Mouse (Mus musculus): ENCODE measurements around the gene Btk. TPM values are rescaled to one million over a fixed set of nuclear protein-coding genes. Genes with fewer than 3 reads are reported as not detected.
A peak's percentile ranks its signal among the peaks of the same experiment; 100 is the strongest.

Gene Btk
- 43.9 and 79.4 TPM in 2 replicates for polyA plus RNA-seq (2011; ENCODE audit: insufficient read depth, insufficient read length, low replicate concordance, missing spikeins)

DNA sequence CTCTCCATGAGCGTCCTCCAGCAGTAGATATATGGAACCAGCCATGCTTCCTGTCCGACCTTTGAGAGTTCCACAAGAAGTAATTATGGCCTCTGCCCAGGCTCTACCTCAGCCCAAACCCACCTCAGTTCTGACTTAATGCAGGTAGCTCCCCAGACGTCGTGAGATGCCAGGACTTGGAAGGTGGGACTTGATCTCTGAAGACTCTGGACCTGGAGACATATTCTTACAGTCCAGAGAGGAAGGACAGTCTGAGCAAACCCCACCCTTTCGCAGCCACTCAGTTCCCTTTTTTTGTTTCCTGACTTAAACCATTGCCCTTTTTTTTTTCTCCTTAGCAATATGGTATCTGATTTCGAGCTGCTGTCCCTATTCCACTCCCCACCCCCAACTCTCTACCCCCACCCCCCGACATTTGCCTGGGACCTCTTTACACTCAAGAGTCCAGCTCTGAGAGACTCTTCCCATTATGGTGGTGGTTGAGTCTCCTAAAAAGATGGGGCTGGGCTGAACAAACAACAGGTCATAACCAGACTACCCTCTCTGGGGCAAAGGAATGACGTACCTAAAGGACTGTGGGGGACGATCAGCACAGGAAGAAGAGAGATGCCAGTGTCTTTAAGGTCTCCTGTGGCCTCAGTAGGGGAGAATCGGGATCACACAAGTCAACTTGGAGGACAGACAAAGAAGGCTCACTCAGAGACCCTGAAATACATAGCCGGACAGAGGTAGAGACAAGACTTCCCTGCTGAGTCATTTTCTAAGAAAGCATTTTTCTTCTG lies at the start of gene Btk:
Gene Btk, minus strand, starts transcription at position 683 of the 782 bp plus-strand sequence.
- peak within 1 kb of the TSS; percentile 89 for H3K27ac ChIP-seq (ENCODE audit: control insufficient read depth, insufficient read depth, low read depth, low read length, poor library complexity)
- 16% methylated on average over 11 of the region's 11 CpGs for WGBS
- H3K4me1 ChIP-seq (ENCODE audit: control insufficient read depth, insufficient read depth, low read length), result no peaks in the 10 kb centered on the region; the same call in 1 of the 2 replicates
- TF ChIP-seq POLR2A (IDR thresholded peaks at IDR 0.05; ENCODE audit: borderline replicate concordance, control insufficient read depth, low read depth, low read length) (no peak), CTCF (IDR thresholded peaks at IDR 0.05; ENCODE audit: control insufficient read depth, insufficient read depth, low read length) (no peak)
- peak within 1 kb of the TSS; percentile 86 for H3K4me3 ChIP-seq (replicated peaks; ENCODE audit: control insufficient read depth, low read depth, low read length)

DNA sequence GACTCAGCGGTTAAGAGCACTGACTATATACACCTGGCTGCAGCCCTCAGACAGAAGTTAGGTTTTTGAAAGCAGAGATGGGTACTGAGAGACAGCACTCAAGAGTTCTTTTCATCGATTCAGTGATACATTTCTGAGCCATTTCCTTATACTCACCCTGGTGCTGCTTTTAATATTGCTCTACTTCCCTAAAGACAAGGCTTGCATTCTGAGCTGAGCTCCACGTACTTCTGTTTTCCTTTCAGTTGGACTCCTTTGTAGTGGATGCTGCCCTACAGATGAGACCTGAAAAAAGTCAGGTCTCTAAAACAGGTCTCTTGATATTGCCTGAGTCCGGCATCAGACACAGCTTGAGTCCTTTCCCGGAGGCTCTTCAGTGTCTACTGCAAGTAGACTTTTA lies 49.3 kb upstream of the Btk start:
- TF ChIP-seq CTCF (IDR thresholded peaks at IDR 0.05; ENCODE audit: control insufficient read depth, insufficient read depth, low read length) (no peak), POLR2A (IDR thresholded peaks at IDR 0.05; ENCODE audit: borderline replicate concordance, control insufficient read depth, low read depth, low read length) (no peak)
- 62% methylated on average over 5 of the region's 5 CpGs for WGBS
- Histone ChIP-seq H3K4me3 (replicated peaks; ENCODE audit: control insufficient read depth, low read depth, low read length) (no peak overlapping the region), H3K27ac (ENCODE audit: control insufficient read depth, insufficient read depth, low read depth, low read length, poor library complexity) (no peak overlapping the region), H3K4me1 (ENCODE audit: control insufficient read depth, insufficient read depth, low read length) (no peaks in the 10 kb centered on the region)

DNA sequence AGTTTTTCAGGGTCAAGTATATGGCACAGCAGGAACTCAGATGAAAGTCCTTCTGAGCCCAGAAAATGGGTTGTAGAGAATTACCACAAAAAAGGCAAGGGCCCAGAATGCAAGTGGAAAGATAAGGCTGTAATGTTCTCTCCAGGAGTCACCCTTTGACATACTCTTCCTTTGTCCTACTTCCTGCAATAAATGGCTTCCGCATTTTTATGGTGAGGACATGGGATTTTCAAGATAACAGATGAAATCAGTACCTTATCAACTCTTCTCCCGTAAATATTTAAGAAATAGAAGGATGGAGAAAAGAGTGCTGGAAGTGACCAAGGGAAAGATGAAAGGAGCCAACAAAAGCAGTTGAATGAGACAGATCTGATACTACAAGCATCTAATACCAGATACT lies 44.8 kb upstream of the Btk start:
- no peak overlapping the region for H3K27ac ChIP-seq (ENCODE audit: control insufficient read depth, insufficient read depth, low read depth, low read length, poor library complexity)
- no peaks in the 10 kb centered on the region for H3K4me1 ChIP-seq (ENCODE audit: control insufficient read depth, insufficient read depth, low read length)
- no peak for TF ChIP-seq POLR2A (IDR thresholded peaks at IDR 0.05; ENCODE audit: borderline replicate concordance, control insufficient read depth, low read depth, low read length)
- TF ChIP-seq CTCF (IDR thresholded peaks at IDR 0.05; ENCODE audit: control insufficient read depth, insufficient read depth, low read length), result no peak
- no peak overlapping the region for H3K4me3 ChIP-seq (replicated peaks; ENCODE audit: control insufficient read depth, low read depth, low read length)
- 62% methylated on average over 2 of the region's 2 CpGs for WGBS

DNA sequence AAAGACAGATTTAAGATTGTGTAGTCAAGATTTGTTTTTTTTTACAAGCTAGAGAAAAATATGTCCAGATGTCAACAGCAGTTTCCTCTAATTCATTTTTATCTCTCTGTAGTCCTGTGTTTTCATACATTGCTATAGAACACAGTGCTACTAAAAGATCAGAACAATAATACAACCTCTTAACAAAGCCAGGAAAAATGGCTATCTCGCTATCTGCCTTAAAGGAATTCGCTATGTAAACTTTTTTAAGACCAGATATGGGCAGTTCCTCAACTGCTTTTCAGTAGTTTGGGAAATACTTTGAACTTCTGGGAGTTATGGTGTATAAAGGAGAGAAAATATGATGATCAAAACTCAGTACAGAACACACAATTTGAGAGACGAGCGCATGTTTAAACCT lies 40.0 kb upstream of the Btk start:
- no peak overlapping the region for H3K4me3 ChIP-seq (replicated peaks; ENCODE audit: control insufficient read depth, low read depth, low read length)
- no peaks in the 10 kb centered on the region for H3K4me1 ChIP-seq (ENCODE audit: control insufficient read depth, insufficient read depth, low read length)
- WGBS, result 84% methylated on average over 4 of the region's 4 CpGs
- no peak for TF ChIP-seq POLR2A (IDR thresholded peaks at IDR 0.05; ENCODE audit: borderline replicate concordance, control insufficient read depth, low read depth, low read length)
- no peak for TF ChIP-seq CTCF (IDR thresholded peaks at IDR 0.05; ENCODE audit: control insufficient read depth, insufficient read depth, low read length)
- no peak overlapping the region for H3K27ac ChIP-seq (ENCODE audit: control insufficient read depth, insufficient read depth, low read depth, low read length, poor library complexity)

DNA sequence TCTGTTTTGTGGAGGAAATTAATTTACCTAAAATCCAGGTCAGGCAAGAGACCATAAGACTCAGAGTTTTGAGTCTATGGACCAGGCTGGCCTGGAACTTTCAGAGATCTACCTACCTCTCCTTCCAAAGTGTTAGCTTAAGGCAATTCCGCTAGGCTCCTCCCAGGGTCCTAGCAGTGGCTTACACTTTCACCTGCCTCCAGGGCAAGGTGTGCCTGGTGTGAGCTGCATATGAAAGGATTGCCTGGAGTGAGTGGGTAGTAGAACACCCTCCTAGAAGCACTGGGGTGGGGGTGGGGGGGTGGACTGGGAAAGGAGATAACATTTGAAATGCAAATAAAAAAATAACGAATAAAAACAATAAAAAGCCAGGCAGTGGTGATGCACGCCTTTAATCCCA lies 38.3 kb upstream of the Btk start:
- WGBS, result 81% methylated on average over 3 of the region's 3 CpGs
- TF ChIP-seq POLR2A (IDR thresholded peaks at IDR 0.05; ENCODE audit: borderline replicate concordance, control insufficient read depth, low read depth, low read length), result no peak
- TF ChIP-seq CTCF (IDR thresholded peaks at IDR 0.05; ENCODE audit: control insufficient read depth, insufficient read depth, low read length), result no peak

DNA sequence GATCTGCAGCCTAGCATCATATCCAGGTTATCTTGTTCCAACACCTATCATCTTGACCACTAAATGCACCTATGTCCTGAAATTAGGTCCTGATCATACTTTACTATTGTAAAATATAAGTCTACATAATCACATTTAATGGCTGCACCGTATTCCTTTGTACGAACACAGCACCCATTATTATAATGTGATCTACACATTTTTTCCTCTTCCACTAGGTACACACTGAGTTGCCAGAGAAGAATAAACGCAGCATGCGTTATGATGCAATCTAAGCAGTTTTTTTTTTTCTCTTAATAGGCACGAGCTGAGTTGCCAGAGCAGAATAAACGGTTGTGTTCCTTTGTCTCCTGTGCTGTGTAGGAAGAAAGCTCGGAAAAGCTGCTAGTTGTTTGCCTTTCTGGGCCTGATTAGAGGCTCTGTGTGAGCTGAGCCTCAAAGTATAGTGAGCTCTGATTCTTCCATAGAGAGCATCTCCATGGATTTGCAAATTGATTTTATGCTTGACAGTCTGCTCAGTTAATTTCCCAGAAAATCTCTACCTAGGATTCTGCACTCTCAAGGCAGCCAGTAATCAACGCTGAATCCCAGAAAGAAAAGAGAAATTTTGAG lies 37.0 kb upstream of the Btk start:
- TF ChIP-seq POLR2A (IDR thresholded peaks at IDR 0.05; ENCODE audit: borderline replicate concordance, control insufficient read depth, low read depth, low read length), result no peak
- TF ChIP-seq CTCF (IDR thresholded peaks at IDR 0.05; ENCODE audit: control insufficient read depth, insufficient read depth, low read length), result no peak
- H3K27ac ChIP-seq (ENCODE audit: control insufficient read depth, insufficient read depth, low read depth, low read length, poor library complexity), result no peak overlapping the region
- no peak overlapping the region for H3K4me3 ChIP-seq (replicated peaks; ENCODE audit: control insufficient read depth, low read depth, low read length)
- WGBS, result 62% methylated on average over 8 of the region's 8 CpGs
- no peaks in the 10 kb centered on the region for H3K4me1 ChIP-seq (ENCODE audit: control insufficient read depth, insufficient read depth, low read length)

More for the DNA sequence above, 38.3 kb upstream of the Btk start:
- no peaks in the 10 kb centered on the region for H3K4me1 ChIP-seq (ENCODE audit: control insufficient read depth, insufficient read depth, low read length)
- no peak overlapping the region for H3K4me3 ChIP-seq (replicated peaks; ENCODE audit: control insufficient read depth, low read depth, low read length)
- H3K27ac ChIP-seq (ENCODE audit: control insufficient read depth, insufficient read depth, low read depth, low read length, poor library complexity), result no peak overlapping the region

DNA sequence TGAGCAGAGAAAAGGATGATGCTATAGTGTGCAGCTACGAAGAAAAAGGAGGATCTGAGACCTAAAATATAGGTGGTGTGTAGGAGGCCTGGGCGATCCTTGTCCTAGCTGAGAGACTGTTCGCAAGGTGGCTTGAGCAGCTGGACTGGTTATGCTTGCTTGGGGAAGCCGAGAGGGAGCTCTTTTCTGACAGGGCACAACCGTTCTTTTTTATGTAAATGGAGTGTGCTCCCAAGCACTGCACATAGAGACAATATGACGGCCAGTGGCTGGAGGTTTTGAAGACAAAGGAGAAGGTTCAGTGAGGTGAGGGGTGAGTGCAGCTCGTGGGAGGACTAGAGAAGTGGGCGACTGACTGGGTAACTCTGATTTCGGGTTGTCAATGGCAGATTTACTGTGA lies 36.3 kb upstream of the Btk start:
- WGBS, result 70% methylated on average over 9 of the region's 9 CpGs
- Histone ChIP-seq H3K27ac (ENCODE audit: control insufficient read depth, insufficient read depth, low read depth, low read length, poor library complexity) (no peak overlapping the region), H3K4me1 (ENCODE audit: control insufficient read depth, insufficient read depth, low read length) (no peaks in the 10 kb centered on the region), H3K4me3 (replicated peaks; ENCODE audit: control insufficient read depth, low read depth, low read length) (no peak overlapping the region)
- TF ChIP-seq CTCF (IDR thresholded peaks at IDR 0.05; ENCODE audit: control insufficient read depth, insufficient read depth, low read length) (no peak), POLR2A (IDR thresholded peaks at IDR 0.05; ENCODE audit: borderline replicate concordance, control insufficient read depth, low read depth, low read length) (no peak)

DNA sequence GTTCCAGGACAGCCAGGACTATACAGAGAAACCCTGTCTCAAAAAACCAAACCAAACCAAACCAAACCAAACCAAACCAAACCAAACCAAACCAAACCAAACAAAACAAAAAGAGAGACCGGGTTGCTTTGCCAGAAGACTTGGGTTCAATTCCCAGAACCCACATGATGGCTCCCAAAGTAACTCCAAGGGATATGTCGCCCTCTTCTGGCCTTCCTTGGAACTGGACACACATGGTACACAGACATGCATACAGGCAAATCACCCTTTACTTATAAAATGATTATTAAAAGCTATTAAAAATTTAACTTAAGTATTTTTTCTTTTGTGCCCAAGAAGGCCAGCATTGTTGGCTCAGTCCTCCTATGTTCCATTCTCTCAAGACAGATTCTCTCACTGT lies 30.9 kb upstream of the Btk start:
- no peaks in the 10 kb centered on the region for H3K4me1 ChIP-seq (ENCODE audit: control insufficient read depth, insufficient read depth, low read length)
- 64% methylated on average over 2 of the region's 2 CpGs for WGBS
- TF ChIP-seq CTCF (IDR thresholded peaks at IDR 0.05; ENCODE audit: control insufficient read depth, insufficient read depth, low read length), result peak; percentile 31
- TF ChIP-seq POLR2A (IDR thresholded peaks at IDR 0.05; ENCODE audit: borderline replicate concordance, control insufficient read depth, low read depth, low read length), result no peak

More for the DNA sequence above, 30.9 kb upstream of the Btk start:
- Histone ChIP-seq H3K4me3 (replicated peaks; ENCODE audit: control insufficient read depth, low read depth, low read length) (no peak overlapping the region), H3K27ac (ENCODE audit: control insufficient read depth, insufficient read depth, low read depth, low read length, poor library complexity) (no peak overlapping the region)
